Mouse (Mus musculus): ENCODE results near the gene Zbtb46. TPM values are rescaled to one million over a fixed set of nuclear protein-coding genes. Genes with fewer than 3 reads are reported as not detected.

Gene Zbtb46
- polyA plus RNA-seq, 1 experiment from 2014 or later, result 11.2 TPM

GRCm38 (mm10) chr2:181458411-181459152 lies 644 bp downstream of the Zbtb46 start:
- no peaks in the 10 kb centered on the region for H3K4me1 ChIP-seq (ENCODE audit: insufficient read depth, low read depth, low read length)
- H3K9me3 ChIP-seq (ENCODE audit: low read length), result no peaks in the 10 kb centered on the region
- 2% methylated on average over 43 of the region's 72 CpGs for WGBS
- TF ChIP-seq CTCF (IDR thresholded peaks at IDR 0.05) (no peak), EP300 (IDR thresholded peaks at IDR 0.05) (no peak)
- DNase-seq (ENCODE audit: low spot score) (peak; percentile 23), ATAC-seq (no peak; the same call in 1 of the 2 replicates)
- H3K9ac ChIP-seq (replicated peaks; ENCODE audit: low read depth), result peak overlapping the region; percentile 57
- H3K4me2 ChIP-seq (replicated peaks; ENCODE audit: low read depth, low read length), result peak overlapping the region; percentile 98
- H3K27me3 ChIP-seq (replicated peaks; ENCODE audit: insufficient read depth, low read length), result no peaks in the 10 kb centered on the region
- H3K4me3 ChIP-seq (ENCODE audit: low read depth, low read length), result peak overlapping the region; percentile 89
- H3K36me3 ChIP-seq (ENCODE audit: insufficient read depth, low read length), result no peaks in the 10 kb centered on the region
- peak overlapping the region; percentile 83 for H3K27ac ChIP-seq (ENCODE audit: low read length)

- H3K27ac ChIP-seq (ENCODE audit: low read length), result no peak overlapping the region
- H3K36me3 ChIP-seq (ENCODE audit: insufficient read depth, low read length), result no peaks in the 10 kb centered on the region
- no peak for TF ChIP-seq CTCF (IDR thresholded peaks at IDR 0.05)
- TF ChIP-seq EP300 (IDR thresholded peaks at IDR 0.05), result no peak
- no peak for ATAC-seq
- H3K4me3 ChIP-seq (ENCODE audit: low read depth, low read length), result peak overlapping the region; percentile 89
- no peaks in the 10 kb centered on the region for H3K4me1 ChIP-seq (ENCODE audit: insufficient read depth, low read depth, low read length)
- H3K27me3 ChIP-seq (replicated peaks; ENCODE audit: insufficient read depth, low read length), result no peaks in the 10 kb centered on the region
- WGBS, result 5% methylated on average over 15 of the region's 15 CpGs
- H3K9me3 ChIP-seq (ENCODE audit: low read length), result no peaks in the 10 kb centered on the region
- H3K4me2 ChIP-seq (replicated peaks; ENCODE audit: low read depth, low read length), result peak overlapping the region; percentile 98
- no peak for DNase-seq (ENCODE audit: low spot score)
- peak overlapping the region; percentile 57; the same call in 1 of the 2 replicates for H3K9ac ChIP-seq (replicated peaks; ENCODE audit: low read depth)
Observed at GRCm38 (mm10) chr2:181457831-181458230, 1.4 kb downstream of the Zbtb46 start.

DNA sequence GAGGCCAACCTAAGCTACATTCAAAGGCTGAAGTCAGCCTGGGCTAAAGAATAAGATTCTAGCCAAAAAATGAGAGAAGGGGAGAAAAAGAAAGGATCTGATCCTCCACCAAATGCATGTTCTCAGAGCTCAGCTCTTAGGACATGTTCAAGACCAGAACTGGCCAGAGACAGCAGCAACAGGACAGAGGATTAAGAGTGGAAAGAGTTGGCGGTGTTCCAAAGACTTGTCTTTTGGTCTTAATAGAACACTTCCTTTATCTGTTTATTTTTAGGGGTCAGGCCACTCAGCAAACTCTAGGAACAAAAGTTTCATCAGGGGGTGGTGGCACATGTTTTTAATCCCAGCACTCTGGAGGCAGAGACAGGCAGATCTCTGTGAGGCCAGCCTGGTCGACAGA lies 3.3 kb downstream of the Zbtb46 start:
- Histone ChIP-seq H3K4me3 (ENCODE audit: low read depth, low read length) (no peak overlapping the region), H3K27ac (ENCODE audit: low read length) (no peak overlapping the region), H3K4me1 (ENCODE audit: insufficient read depth, low read depth, low read length) (no peaks in the 10 kb centered on the region), H3K9me3 (ENCODE audit: low read length) (no peaks in the 10 kb centered on the region), H3K27me3 (replicated peaks; ENCODE audit: insufficient read depth, low read length) (no peaks in the 10 kb centered on the region), H3K4me2 (replicated peaks; ENCODE audit: low read depth, low read length) (no peak overlapping the region), H3K9ac (replicated peaks; ENCODE audit: low read depth) (no peak overlapping the region), H3K36me3 (ENCODE audit: insufficient read depth, low read length) (no peaks in the 10 kb centered on the region)
- DNase-seq (ENCODE audit: low spot score) (peak; percentile 60), ATAC-seq (no peak)
- TF ChIP-seq CTCF (IDR thresholded peaks at IDR 0.05), result 0 out of 2 replicates have a peak, but pooled peaks have one; percentile 4
- TF ChIP-seq EP300 (IDR thresholded peaks at IDR 0.05), result peak; percentile 40; the same call in 1 of the 2 replicates
- 61% methylated on average over 2 of the region's 2 CpGs for WGBS

DNA sequence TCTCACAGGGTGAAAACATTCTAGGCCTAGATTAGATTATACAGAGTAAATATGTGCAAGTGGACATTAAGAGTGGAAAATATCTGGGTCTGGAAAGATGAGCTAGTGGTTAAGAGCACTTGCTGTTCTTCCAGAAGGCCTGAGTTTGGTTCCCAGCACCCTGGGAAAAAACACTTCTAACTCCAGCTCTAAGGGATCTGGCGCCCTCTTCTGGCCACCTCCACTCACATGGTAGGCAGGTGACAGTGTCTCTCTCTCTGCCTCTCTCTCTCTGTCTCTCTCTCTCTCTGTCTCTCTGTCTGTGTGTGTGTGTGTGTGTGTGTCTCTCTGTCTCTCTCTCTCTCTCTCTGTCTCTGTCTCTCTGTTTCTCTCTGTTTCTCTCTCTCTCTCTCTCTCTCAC lies 6.0 kb downstream of the Zbtb46 start:
- H3K27me3 ChIP-seq (replicated peaks; ENCODE audit: insufficient read depth, low read length), result no peaks in the 10 kb centered on the region
- H3K9ac ChIP-seq (replicated peaks; ENCODE audit: low read depth), result no peak overlapping the region
- no peak overlapping the region for H3K4me3 ChIP-seq (ENCODE audit: low read depth, low read length)
- 55% methylated on average over 1 of the region's 1 CpGs for WGBS
- ATAC-seq (no peak), DNase-seq (ENCODE audit: low spot score) (no peak)
- no peak overlapping the region for H3K27ac ChIP-seq (ENCODE audit: low read length)
- TF ChIP-seq EP300 (IDR thresholded peaks at IDR 0.05) (no peak), CTCF (IDR thresholded peaks at IDR 0.05) (peak; percentile 28; the same call in 1 of the 2 replicates)
- no peaks in the 10 kb centered on the region for H3K9me3 ChIP-seq (ENCODE audit: low read length)
- no peak overlapping the region for H3K4me2 ChIP-seq (replicated peaks; ENCODE audit: low read depth, low read length)
- no peaks in the 10 kb centered on the region for H3K36me3 ChIP-seq (ENCODE audit: insufficient read depth, low read length)
- no peaks in the 10 kb centered on the region for H3K4me1 ChIP-seq (ENCODE audit: insufficient read depth, low read depth, low read length)

GRCm38 (mm10) chr2:181452181-181452580 lies 7.0 kb downstream of the Zbtb46 start:
- H3K4me1 ChIP-seq (ENCODE audit: insufficient read depth, low read depth, low read length), result no peaks in the 10 kb centered on the region
- H3K36me3 ChIP-seq (ENCODE audit: insufficient read depth, low read length), result no peaks in the 10 kb centered on the region
- no peak overlapping the region for H3K4me2 ChIP-seq (replicated peaks; ENCODE audit: low read depth, low read length)
- H3K9ac ChIP-seq (replicated peaks; ENCODE audit: low read depth), result no peak overlapping the region
- no peaks in the 10 kb centered on the region for H3K9me3 ChIP-seq (ENCODE audit: low read length)
- no peaks in the 10 kb centered on the region for H3K27me3 ChIP-seq (replicated peaks; ENCODE audit: insufficient read depth, low read length)
- H3K27ac ChIP-seq (ENCODE audit: low read length), result no peak overlapping the region
- no peak for ATAC-seq
- DNase-seq (ENCODE audit: low spot score), result no peak
- TF ChIP-seq CTCF (IDR thresholded peaks at IDR 0.05), result no peak
- no peak for TF ChIP-seq EP300 (IDR thresholded peaks at IDR 0.05)
- 69% methylated on average over 4 of the region's 4 CpGs for WGBS
- no peak overlapping the region for H3K4me3 ChIP-seq (ENCODE audit: low read depth, low read length)

DNA sequence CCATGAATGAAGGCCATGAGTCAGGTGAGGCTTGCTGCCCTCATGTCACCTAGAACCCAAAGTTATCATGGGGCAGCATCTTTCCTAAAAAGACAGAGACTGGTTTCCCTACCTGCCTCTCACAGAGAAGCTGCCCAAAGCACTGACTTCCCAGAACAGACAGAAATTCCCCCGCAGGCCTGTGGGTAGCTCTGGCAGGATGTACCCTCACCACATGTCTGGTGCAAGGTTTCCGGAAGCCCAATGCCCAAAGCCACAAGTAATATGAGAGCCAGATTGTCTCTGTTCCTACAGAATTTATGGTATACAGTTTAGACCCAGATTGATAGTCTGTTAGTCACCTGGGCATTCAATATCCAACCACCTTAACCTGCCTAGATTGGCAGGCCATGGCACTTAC lies 16.2 kb downstream of the Zbtb46 start:
- DNase-seq (ENCODE audit: low spot score), result no peak
- Histone ChIP-seq H3K9ac (replicated peaks; ENCODE audit: low read depth) (no peak overlapping the region), H3K9me3 (ENCODE audit: low read length) (no peaks in the 10 kb centered on the region), H3K27me3 (replicated peaks; ENCODE audit: insufficient read depth, low read length) (no peaks in the 10 kb centered on the region), H3K27ac (ENCODE audit: low read length) (no peak overlapping the region), H3K36me3 (ENCODE audit: insufficient read depth, low read length) (no peaks in the 10 kb centered on the region), H3K4me2 (replicated peaks; ENCODE audit: low read depth, low read length) (no peak overlapping the region), H3K4me1 (ENCODE audit: insufficient read depth, low read depth, low read length) (no peaks in the 10 kb centered on the region), H3K4me3 (ENCODE audit: low read depth, low read length) (no peak overlapping the region)
- TF ChIP-seq CTCF (IDR thresholded peaks at IDR 0.05) (no peak), EP300 (IDR thresholded peaks at IDR 0.05) (no peak)
- 80% methylated on average over 2 of the region's 2 CpGs for WGBS
- ATAC-seq, result no peak

Data from lung, postnatal 0 days (tissue).